Mouse (Mus musculus) limb, embryonic 12.5 days (tissue): ENCODE data around the gene Snx12. TPM values are rescaled to one million over a fixed set of nuclear protein-coding genes. Genes with fewer than 3 reads are reported as not detected.

Experiments
- ATAC-seq: fragments of 200-750 bp; cut with Nextera tagmentation; 2 replicates; pipeline ENCODE4 v1.8.0; 2017; ENCODE audit warnings: low read depth, moderate TSS enrichment; ENCODE audit not compliant: insufficient number of reproducible peaks, insufficient read depth, low FRiP score, low TSS enrichment
- H3K27ac ChIP-seq: fragments of 300-500 bp; sonication (generic); 2 replicates; pipeline ENCODE4 v1.5.1; 2016; ENCODE audit warnings: mild to moderate bottlenecking, moderate library complexity
- H3K27me3 ChIP-seq: fragments of 300-500 bp; sonication (generic); 2 replicates; pipeline ENCODE4 v1.6.1; 2016; ENCODE audit warnings: mild to moderate bottlenecking, moderate library complexity
- H3K36me3 ChIP-seq: fragments of 300-500 bp; sonication (generic); 2 replicates; pipeline ENCODE4 v1.6.1; 2016; ENCODE audit warnings: mild to moderate bottlenecking, moderate library complexity
- H3K4me1 ChIP-seq: fragments of 300-500 bp; sonication (generic); replicated peaks from 2 replicates; pipeline ENCODE4 v1.6.1; 2016
- H3K4me2 ChIP-seq: fragments of 300-500 bp; sonication (generic); 2 replicates; pipeline ENCODE4 v1.6.1; 2016; ENCODE audit warnings: mild to moderate bottlenecking, moderate library complexity
- H3K4me3 ChIP-seq: fragments of 300-500 bp; sonication (generic); replicated peaks from 2 replicates; pipeline ENCODE4 v1.5.1; 2016; ENCODE audit warnings: mild to moderate bottlenecking
- H3K9ac ChIP-seq: fragments of 300-500 bp; sonication (generic); replicated peaks from 2 replicates; pipeline ENCODE4 v1.6.1; 2016; ENCODE audit warnings: mild to moderate bottlenecking, moderate library complexity
- H3K9me3 ChIP-seq: fragments of 300-500 bp; sonication (generic); 2 replicates; pipeline ENCODE4 v1.6.1; 2016; ENCODE audit warnings: mild to moderate bottlenecking, moderate library complexity
- WGBS: fragments of 180-500 bp; shearing (Covaris S2); methylation state at CpG from one replicate; pipeline ENCODE4 v1.1.7; 2016; 5-methylcytosine and 5-hydroxymethylcytosine counted together
- polyA plus RNA-seq: library from polyadenylated mRNA; unstranded; fragments of >200 nt; fragmentation: Nextera tagmentation; extraction: Ambion mirVana; gene quantifications from 2 replicates; pipeline ENCODE4 v1.2.1, GENCODE M21; 2016

Snx12 gene
- polyA plus RNA-seq, 1 experiment from 2014 or later: 46.8 TPM

DNA sequence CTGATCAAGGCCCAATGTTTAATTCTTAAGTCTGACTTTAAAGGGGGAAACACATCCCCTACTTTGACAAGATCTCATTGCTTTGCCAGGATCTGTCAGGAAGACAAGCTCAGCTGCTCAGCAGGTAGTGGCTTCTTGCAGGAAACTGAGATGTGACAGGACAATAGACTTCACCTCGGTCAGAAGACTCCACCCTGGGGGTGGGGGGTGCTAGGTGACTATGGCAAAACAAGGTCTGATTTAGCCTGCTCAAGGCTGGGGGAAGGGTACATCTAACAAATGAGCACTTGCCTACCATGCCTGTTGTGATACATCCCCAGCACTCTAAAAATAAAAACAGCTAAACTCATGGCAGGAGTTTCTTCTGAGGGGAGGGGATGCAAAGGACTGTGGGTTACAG lies 22.6 kb upstream of the Snx12 start:
- Histone ChIP-seq H3K27me3 (peaks cover 6% of the 10 kb centered on the region; the same call in 1 of the 2 replicates), H3K9me3 (no peaks in the 10 kb centered on the region), H3K9ac (no peak overlapping the region), H3K4me3 (no peak overlapping the region), H3K36me3 (no peaks in the 10 kb centered on the region), H3K27ac (no peak overlapping the region), H3K4me1 (no peaks in the 10 kb centered on the region), H3K4me2 (no peak overlapping the region)
- no peak for ATAC-seq
- 31% methylated on average over 1 of the region's 1 CpGs for WGBS

DNA sequence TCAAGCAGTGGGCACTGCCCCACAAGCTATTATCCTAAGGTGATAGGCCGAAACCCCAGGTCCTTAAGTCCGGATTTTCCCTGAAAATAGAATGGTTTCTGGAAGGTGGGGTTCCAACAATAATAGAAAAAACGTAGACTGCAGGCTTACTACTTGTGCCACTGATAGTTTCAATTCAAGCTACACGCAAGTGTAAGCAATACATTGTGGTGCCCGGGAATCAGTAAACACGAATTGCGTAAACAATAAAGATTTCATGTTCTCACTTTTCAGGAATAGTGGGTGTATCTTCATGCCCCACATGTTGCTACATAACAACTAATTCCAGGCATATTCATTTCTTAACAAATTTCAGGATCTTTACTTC lies 416 bp upstream of the Snx12 start:
- no peaks in the 10 kb centered on the region for H3K9me3 ChIP-seq
- no peaks in the 10 kb centered on the region for H3K36me3 ChIP-seq
- H3K9ac ChIP-seq: no peak overlapping the region
- H3K4me1 ChIP-seq: no peaks in the 10 kb centered on the region
- peaks cover 26% of the 10 kb centered on the region for H3K27me3 ChIP-seq
- WGBS: 38% methylated on average over 7 of the region's 7 CpGs
- H3K27ac ChIP-seq: peak overlapping the region; percentile 41
- ATAC-seq: no peak
- peak overlapping the region; percentile 54 for H3K4me3 ChIP-seq
- peak overlapping the region; percentile 59 for H3K4me2 ChIP-seq

DNA sequence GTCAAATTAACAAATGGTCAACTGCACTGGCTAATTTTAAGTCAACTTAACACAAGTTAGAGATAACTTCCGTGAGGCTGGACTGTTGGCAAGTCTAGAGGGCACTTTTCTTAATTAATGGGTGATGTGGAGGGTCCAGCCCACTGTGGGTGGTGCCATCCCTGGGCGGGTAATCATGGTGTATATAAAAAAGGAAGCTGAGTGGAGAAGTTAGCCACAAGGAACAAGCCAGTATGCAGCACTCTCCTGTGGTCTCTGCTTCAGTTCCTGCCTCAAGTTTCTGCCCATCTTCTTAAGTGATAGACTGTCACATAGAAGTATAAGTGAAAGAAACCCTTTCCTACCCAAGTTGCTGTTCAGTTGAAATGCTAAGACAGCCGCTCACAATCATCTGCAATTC lies 33.1 kb downstream of the Snx12 start:
- peaks cover 10% of the 10 kb centered on the region for H3K27me3 ChIP-seq
- no peaks in the 10 kb centered on the region for H3K4me1 ChIP-seq
- ATAC-seq: no peak
- H3K36me3 ChIP-seq: no peaks in the 10 kb centered on the region
- whole genome bisulfite sequencing: 84% methylated on average over 3 of the region's 3 CpGs
- no peak overlapping the region for H3K4me2 ChIP-seq
- H3K27ac ChIP-seq: no peak overlapping the region
- H3K4me3 ChIP-seq: no peak overlapping the region
- H3K9me3 ChIP-seq: no peaks in the 10 kb centered on the region
- H3K9ac ChIP-seq: no peak overlapping the region

DNA sequence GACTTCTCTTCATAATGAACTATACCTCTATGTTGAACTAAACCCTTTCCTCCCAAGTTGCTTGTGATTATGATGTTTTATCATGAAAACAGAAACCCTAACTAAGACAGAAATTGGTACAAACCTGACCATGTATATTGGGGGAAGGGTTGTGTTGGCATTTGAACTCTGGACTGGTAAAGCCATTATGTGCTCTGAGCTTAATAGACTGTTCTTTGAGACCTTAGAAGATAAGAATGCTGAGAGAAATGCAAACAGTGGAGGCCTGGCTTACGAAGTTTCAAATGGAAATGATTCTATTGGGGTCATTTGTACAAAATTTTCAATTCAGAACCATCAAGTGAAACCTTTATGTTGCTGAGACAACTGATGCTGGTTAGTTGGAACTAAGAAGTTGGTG lies 34.7 kb downstream of the Snx12 start:
- WGBS: 93% methylated on average over 1 of the region's 1 CpGs
- H3K9ac ChIP-seq: no peak overlapping the region

DNA sequence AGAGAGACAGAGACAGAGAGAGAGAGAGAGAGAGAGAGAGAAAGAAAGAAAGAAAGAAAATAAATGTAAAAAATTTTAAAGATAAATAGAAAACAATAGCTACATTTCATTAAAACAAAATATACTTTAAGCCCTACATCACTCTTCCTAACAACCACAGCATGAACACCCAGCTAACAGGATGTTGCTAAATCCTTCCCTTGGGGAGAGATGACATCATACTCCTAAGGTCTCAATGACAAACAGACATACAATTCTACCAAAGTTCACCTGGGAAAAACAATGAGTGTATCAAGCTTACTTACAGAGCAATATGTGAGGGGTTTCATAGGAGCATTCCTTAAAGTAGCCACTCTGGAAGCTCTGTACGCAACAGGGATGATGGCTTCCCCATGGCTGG lies 49.0 kb downstream of the Snx12 start:
- no peak overlapping the region for H3K4me2 ChIP-seq
- no peak overlapping the region for H3K4me3 ChIP-seq
- no peak overlapping the region for H3K27ac ChIP-seq
- peaks cover 5% of the 10 kb centered on the region for H3K27me3 ChIP-seq
- no peak for ATAC-seq
- H3K9ac ChIP-seq: no peak overlapping the region
- H3K36me3 ChIP-seq: no peaks in the 10 kb centered on the region
- no peaks in the 10 kb centered on the region for H3K9me3 ChIP-seq
- no peaks in the 10 kb centered on the region for H3K4me1 ChIP-seq
- 90% methylated on average over 1 of the region's 1 CpGs for WGBS

More for the DNA sequence above, 34.7 kb downstream of the Snx12 start:
- Histone ChIP-seq H3K4me2 (no peak overlapping the region), H3K4me1 (no peaks in the 10 kb centered on the region), H3K4me3 (no peak overlapping the region), H3K9me3 (no peaks in the 10 kb centered on the region), H3K27me3 (peaks cover 15% of the 10 kb centered on the region), H3K36me3 (no peaks in the 10 kb centered on the region), H3K27ac (no peak overlapping the region)
- no peak for ATAC-seq

DNA sequence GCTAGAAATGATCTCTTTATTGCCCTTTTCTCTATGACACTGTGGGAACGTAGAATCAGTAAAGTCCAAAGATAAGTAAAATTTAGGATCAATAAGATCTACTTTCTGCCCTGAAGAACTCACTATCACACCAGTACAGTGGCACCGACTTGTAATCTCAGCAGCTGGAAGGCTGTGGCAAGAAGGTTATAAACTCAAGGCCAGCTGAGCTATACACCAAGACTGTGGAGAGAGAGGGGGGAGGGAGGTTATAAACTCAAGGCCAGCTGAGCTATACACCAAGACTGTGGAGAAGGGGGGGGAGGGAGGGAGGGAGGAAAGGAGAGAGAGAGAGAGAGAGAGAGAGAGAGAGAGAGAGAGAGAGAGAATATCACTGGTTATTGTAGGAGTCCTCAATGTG lies 53.9 kb downstream of the Snx12 start:
- Histone ChIP-seq H3K36me3 (no peaks in the 10 kb centered on the region), H3K9ac (no peak overlapping the region), H3K4me2 (no peak overlapping the region), H3K27me3 (peaks cover 4% of the 10 kb centered on the region; the same call in 1 of the 2 replicates), H3K4me1 (no peaks in the 10 kb centered on the region), H3K4me3 (no peak overlapping the region), H3K9me3 (no peaks in the 10 kb centered on the region), H3K27ac (no peak overlapping the region)
- WGBS: 69% methylated on average over 2 of the region's 2 CpGs
- ATAC-seq: no peak

DNA sequence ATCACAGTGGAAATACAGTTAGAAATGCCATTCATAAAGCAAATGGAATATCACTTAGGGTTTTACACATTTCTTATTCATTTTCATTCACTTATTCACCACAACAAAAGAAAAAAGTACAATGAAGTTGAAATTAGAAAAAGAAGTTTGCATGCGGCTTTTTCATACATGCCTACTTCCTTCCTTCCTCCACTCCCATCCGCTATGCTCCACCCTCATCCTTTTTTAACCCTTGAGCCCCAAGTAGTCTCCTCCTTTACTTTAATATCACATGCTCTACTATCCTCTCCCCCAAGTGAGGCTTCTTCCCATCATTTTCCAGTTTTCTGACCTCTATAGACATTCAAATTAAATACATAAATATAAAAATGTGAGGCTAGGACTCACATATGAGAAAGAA lies 58.6 kb downstream of the Snx12 start:
- WGBS: 78% methylated on average over 2 of the region's 2 CpGs
- no peak for ATAC-seq
- Histone ChIP-seq H3K9me3 (no peaks in the 10 kb centered on the region), H3K4me1 (no peaks in the 10 kb centered on the region), H3K4me3 (no peak overlapping the region), H3K36me3 (no peaks in the 10 kb centered on the region), H3K4me2 (no peak overlapping the region), H3K27ac (no peak overlapping the region), H3K9ac (no peak overlapping the region), H3K27me3 (peaks cover 4% of the 10 kb centered on the region; the same call in 1 of the 2 replicates)

DNA sequence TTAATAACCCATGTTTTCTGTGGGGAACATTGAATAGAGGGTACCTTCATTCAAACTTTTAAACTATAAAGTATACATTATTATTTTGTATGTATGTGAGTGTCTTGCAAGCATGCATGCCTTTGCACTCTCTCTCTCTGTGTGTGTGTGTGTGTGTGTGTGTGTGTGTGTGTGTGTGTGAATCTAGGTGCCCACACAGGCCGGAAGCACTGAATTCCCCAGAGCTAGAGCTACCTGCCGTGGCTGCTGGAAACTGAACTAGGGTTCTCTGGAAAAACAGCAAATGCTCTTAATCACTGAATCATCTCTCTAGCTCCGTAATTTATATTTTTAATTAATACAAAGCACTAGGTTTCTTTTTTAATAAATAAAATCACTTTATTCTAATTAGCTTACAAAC lies 59.1 kb downstream of the Snx12 start:
- no peak overlapping the region for H3K9ac ChIP-seq
- H3K27ac ChIP-seq: no peak overlapping the region
- no peak overlapping the region for H3K4me3 ChIP-seq
- no peaks in the 10 kb centered on the region for H3K4me1 ChIP-seq
- ATAC-seq: no peak
- no peaks in the 10 kb centered on the region for H3K9me3 ChIP-seq
- no peak overlapping the region for H3K4me2 ChIP-seq
- peaks cover 1% of the 10 kb centered on the region; the same call in 1 of the 2 replicates for H3K27me3 ChIP-seq
- H3K36me3 ChIP-seq: no peaks in the 10 kb centered on the region
- 89% methylated on average over 3 of the region's 3 CpGs for WGBS

DNA sequence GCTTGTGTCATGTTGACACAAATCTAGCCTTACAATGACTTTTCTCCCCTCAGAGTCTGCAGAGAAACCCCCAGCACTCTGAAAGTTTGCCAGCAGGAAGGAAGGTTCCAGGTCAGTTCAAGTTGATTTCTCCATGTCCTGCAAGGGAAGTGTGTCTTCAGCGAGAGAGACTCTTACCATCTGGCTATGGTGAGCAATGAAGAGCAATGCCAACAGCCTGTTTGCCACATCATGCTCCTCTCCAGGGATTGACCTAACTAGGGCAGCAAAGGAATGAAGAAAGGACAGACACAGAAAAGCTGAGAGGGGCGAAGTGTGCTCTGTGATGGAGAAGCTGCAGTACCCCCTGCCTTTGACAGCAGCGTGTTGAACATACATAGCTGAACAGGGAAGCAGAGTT lies 59.8 kb downstream of the Snx12 start:
- Histone ChIP-seq H3K4me1 (no peaks in the 10 kb centered on the region), H3K27ac (no peak overlapping the region), H3K4me3 (no peak overlapping the region), H3K4me2 (no peak overlapping the region), H3K9me3 (no peaks in the 10 kb centered on the region), H3K27me3 (no peaks in the 10 kb centered on the region), H3K36me3 (no peaks in the 10 kb centered on the region), H3K9ac (no peak overlapping the region)
- ATAC-seq: no peak
- WGBS: 88% methylated on average over 3 of the region's 3 CpGs

DNA sequence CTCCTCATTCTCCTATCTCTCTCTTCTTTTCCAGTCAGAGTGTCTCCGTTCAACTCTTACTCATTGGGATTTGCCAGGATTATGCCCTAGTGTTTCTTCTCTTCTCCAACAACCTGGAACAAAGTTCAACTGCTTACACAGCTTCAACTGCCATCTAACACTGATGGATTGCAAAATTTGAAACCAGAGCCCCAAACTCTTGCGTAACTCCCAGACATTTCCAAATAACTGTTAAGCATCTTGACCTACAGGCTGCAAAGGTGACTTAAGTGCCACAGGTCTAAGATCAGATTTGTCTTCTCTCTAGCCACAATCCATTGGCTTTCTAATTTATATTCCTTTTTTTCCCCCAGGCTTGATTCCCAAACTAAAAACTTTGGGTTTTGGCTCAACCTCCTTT lies 64.9 kb downstream of the Snx12 start:
- 89% methylated on average over 2 of the region's 2 CpGs for WGBS
- no peak for ATAC-seq
- Histone ChIP-seq H3K36me3 (no peaks in the 10 kb centered on the region), H3K9me3 (no peaks in the 10 kb centered on the region), H3K4me2 (no peak overlapping the region), H3K4me3 (no peak overlapping the region), H3K4me1 (no peaks in the 10 kb centered on the region), H3K9ac (no peak overlapping the region), H3K27me3 (0 out of 2 replicates have a peak, but pooled peaks cover 4% of the 10 kb centered on the region), H3K27ac (no peak overlapping the region)

DNA sequence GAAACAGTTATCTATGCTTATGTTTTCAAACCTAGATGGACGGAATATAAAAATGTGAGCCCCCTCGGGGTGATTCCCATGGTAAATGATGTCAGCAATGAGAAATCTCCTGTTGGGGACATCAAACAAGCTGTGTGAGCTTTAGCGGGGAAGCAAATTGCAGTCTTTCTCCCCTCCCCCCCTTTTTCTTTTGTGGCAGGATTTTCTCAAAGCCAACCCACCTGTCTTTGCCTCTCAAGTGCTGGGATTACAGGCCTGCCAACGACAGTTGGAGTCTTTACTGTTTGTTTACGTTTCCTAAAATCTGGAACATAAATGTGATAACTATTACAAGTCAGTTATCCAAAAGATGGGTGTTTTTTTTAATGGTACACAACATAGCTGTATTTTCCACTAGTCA lies 66.0 kb downstream of the Snx12 start:
- Histone ChIP-seq H3K4me3 (no peak overlapping the region), H3K4me2 (no peak overlapping the region), H3K9ac (no peak overlapping the region), H3K27ac (no peak overlapping the region), H3K9me3 (no peaks in the 10 kb centered on the region), H3K36me3 (no peaks in the 10 kb centered on the region), H3K27me3 (0 out of 2 replicates have a peak, but pooled peaks cover 4% of the 10 kb centered on the region), H3K4me1 (no peaks in the 10 kb centered on the region)
- ATAC-seq: no peak
- 19% methylated on average over 5 of the region's 5 CpGs for WGBS

DNA sequence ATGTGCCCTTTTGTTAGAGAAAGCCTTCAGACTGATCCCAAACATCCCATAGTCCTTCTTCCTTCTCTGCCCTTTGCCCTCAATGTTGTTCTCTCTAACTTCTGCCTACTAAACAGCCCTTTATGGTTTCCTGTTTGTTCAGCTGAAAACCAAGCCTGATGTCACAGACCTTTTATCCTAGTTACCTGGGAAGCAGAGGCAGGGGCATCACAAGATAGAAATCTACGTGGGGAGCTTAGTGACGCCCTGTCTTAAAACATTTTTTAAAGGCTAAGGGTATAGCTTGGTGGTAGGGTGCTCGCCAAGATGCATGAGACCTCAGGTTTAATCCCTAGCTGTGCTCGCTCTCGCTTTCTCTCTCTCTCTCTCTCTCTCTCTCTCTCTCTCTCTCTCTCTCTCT lies 74.9 kb downstream of the Snx12 start:
- Histone ChIP-seq H3K9me3 (no peaks in the 10 kb centered on the region), H3K27me3 (no peaks in the 10 kb centered on the region), H3K36me3 (no peaks in the 10 kb centered on the region), H3K4me1 (no peaks in the 10 kb centered on the region), H3K4me3 (no peak overlapping the region), H3K9ac (no peak overlapping the region), H3K27ac (no peak overlapping the region), H3K4me2 (no peak overlapping the region)
- WGBS: 55% methylated on average over 5 of the region's 5 CpGs
- ATAC-seq: no peak
